Mouse (Mus musculus) fat pad, adult 2 months (tissue): Measurements from ENCODE around the gene Pipox.

ENCODE experiments used
- DNase-seq: peaks from one replicate; pipeline ENCODE4 v3.0.0-alpha.2; 2011; ENCODE audit warnings: low read depth, low spot score; ENCODE audit errors: extremely low read depth

Gene Pipox

DNA sequence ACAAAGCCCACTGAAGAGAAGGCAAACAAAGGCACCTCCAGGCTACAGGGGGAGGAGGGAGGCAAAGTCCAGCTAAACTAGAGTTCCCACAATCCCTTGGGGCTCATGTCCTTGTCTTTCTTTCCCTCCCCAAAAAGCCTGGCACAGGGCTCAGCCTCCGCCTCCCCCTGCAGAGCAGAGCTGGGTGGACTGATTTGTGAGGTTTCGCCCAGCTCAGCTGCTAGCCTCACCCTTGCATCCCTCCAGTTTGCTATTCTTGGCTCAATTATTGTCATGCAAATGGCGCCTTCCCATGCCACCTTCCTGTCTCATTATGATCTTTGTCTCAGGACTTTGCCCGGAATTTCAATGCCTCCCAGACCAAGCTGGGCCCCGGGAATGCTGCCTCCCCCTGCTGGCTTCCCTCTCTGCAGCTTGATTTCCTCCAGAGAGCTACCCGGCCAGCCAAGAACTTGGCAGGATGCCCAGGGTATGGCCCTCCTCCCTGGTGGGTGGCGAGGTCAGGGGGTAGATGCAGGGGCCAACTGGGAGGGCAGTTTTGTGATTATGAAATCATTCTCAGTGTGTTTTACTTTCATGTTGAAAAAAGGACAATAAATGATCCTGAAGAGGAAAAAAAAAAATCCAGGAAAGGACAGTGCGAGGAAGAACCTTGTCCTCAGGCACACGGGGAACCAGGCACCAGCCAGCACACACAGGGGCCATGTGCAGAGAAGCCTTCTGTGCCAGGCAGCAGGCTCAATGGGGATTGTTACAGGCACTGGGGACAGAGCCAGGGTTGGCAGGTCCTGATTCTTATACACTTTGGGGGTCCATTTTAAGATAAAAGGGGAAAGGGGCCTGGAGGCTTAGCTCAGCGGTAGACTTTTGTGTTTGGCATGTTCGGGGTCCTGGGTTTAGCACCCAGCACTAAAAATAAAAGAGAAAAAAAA lies at the start of gene Pipox:
Gene Pipox, minus strand, starts transcription at position 310 of the 932 bp plus-strand sequence.
- no peak for DNase-seq

DNA sequence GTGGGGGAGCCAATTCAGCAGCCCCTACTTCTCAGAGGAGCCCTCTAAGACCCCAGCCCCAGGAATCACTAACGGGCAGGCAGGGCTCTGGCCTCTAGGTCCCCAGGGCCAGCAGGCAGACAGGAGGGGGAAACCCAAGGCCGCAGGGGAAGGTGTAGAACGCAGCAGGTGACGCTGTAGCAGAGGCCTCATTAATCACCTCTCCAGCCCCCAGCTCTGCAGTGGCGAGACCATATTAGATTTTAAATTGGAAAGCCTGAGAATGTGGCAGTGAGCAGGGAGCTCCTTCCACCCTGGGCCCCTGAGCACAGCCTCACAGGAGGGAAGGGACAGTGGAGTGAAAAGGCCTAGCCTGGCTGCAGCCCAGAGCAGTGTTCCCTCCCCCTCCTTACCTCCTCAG lies 48.3 kb upstream of the Pipox start:
- no peak for DNase-seq

DNA sequence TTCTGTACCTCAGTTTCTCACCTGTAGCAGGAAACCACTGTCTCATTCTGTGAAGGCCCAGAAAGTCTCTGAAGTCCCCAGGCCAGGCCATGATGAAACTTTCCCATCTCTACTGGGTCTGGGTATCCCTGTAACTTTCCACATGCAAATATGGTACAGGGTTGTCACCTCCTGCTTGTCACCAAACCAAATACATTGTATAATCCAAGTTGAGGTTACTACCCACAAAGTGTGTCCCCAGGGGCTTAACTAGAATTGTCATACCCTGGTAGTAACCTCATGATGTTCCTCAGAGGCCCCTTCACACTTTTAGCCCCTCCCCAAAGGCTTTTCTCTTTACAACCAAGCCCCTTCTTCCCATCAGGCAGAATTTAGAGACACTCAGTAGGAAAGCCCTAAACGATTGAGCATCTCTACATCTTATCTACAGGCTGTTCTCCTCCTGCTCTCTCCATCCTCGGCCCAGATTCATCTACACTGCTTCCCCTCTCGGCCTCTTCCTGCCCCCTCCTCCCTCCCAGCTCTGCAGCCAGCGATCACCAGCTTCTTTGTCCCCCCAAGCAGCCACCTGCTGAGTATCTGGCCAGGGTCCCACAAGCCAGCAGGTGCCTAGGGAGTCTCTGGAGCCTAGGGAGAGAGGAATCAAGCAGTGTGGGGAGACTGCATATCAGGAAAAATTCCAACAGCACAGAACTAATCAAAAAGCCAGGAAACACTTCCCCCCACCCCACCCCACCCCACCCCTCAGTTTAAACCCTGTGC lies 43.9 kb upstream of the Pipox start:
- no peak for DNase-seq

DNA sequence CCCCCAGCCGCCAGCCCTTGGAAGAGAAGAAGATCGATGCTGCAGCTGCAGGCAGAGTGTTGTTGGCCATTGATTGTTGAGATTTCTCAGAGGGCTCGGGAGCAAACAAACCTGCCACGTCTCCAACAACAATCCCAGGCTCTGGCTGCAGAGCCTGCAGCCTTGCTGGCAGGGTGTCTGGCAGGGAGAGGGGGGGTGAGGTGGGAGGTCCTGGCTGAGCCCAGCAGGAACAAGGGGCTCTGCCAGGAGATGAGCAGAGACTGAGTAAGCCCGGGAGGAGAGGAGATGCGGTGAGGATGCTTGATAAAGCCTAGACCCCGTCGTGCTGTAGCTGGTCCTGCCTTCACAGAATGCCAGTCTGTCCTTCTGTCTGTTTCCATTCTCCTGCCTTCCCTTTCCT lies 43.0 kb upstream of the Pipox start:
- DNase-seq = no peak

DNA sequence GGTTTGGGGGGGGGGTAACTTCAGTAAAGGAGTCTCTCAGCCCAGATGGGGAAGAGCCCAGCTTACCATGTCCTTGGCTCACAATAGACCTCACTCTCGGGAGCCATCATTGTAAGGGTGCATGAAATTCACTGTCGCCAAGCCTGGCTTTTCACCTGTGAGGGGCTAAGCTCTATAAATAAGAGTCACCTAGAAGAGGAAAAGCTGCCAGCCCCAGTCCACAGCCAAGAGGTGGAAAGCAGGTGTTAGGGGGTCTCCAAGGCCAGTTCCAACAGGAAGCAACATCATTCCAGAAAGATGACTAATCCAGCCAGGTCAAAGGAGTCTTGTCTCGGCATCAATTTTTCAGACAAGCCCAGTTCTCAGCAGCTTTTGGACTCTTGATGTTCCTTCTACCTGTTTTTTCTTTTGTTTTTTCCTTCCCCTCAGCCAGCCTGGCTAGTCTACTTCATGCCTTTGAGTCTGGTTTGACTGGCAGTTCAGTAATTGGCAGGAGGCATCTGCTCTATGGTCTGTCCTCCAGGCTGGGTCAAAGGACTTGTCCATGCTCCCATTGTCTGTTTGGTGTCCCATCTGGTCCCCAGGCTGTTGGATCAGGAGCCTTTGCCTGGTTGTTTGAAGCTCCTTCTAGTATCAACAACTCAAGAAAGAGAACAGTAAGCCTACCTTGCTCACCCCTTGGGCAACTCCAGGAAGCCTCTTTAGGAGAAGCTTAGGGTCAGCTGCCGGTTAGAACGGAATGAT lies 40.8 kb upstream of the Pipox start:
- DNase-seq = no peak

DNA sequence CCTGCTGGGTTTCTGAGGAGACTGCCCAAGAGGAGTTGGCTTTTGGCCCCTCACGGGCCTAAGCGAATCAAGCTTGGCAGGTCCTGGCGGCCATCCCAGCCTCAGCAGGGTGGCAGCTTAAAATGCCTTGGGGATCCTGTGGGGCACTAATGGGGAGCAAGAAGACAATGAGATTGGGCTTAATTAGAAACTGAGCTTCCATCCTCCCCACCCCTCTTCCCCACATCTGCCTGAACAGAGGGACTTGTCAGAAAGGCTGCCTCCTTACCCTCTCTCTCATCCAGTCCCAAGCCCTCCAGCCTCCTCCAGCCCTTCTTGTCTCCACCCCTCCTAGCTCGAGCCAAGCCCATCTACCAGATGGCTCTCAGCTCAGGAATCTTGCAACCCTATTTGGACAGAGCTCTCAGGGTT lies 40.2 kb upstream of the Pipox start:
- no peak for DNase-seq

DNA sequence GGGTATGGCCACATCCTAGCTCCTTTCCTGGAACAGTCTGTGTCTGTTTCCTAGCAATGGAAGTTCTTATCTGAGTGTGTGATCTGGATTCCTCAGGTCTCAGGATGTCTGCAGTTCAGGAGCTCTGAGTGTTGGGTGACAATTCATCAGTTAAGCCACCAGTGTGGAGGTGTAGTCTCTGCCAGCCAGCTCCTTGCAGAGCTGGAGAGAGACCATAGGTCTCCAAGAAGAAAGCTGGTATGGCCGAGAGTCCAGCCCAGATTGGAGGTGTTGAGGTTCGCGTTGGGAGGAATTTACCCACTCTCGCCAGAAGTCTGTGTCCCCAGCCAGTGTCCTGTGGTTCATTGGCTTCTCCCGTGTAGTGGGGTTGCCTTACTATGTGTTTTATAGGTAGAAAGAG lies 38.7 kb upstream of the Pipox start:
- no peak for DNase-seq

DNA sequence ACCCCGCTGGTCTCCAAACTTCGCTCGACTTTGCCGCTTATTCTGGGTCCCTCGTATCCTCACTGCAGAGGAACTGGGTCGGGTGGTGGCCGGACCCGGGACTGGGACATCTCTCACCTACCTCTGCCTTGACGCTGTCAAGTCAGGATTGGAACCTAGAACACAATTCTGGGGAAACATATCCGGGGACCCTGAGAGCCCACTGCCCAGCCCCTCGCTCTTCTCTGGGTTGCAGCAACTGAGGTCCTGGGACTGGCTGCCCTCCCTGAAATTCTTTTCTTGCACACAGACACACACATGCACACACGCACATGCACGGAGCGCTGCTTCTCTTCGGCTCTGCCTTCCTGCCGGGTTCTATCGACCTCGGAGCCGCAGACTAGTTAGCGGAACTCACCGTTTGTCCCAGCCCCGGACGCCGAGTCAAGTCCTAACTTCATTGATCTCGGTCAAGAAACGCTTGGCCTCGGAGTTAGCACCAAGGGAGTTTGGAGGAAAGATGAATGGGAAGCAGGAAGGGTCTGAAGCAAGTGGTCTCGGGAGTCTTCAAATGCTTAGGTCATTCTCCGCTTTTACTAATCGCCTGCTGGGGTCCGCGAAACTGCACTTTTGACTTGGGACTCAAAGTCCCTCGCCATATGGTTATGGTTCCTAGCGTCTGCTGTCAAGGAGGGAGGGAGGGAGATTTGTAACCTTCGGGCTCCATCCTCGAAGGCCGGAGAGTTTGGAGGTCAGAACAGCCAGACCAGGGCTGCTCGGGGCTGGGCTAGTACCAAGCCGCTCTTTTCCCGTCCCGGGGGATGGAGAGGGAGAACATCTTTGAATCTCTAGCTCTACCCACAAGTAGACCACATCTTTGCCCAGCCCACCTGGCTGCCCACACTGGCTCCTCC lies 37.9 kb upstream of the Pipox start:
- no peak for DNase-seq

DNA sequence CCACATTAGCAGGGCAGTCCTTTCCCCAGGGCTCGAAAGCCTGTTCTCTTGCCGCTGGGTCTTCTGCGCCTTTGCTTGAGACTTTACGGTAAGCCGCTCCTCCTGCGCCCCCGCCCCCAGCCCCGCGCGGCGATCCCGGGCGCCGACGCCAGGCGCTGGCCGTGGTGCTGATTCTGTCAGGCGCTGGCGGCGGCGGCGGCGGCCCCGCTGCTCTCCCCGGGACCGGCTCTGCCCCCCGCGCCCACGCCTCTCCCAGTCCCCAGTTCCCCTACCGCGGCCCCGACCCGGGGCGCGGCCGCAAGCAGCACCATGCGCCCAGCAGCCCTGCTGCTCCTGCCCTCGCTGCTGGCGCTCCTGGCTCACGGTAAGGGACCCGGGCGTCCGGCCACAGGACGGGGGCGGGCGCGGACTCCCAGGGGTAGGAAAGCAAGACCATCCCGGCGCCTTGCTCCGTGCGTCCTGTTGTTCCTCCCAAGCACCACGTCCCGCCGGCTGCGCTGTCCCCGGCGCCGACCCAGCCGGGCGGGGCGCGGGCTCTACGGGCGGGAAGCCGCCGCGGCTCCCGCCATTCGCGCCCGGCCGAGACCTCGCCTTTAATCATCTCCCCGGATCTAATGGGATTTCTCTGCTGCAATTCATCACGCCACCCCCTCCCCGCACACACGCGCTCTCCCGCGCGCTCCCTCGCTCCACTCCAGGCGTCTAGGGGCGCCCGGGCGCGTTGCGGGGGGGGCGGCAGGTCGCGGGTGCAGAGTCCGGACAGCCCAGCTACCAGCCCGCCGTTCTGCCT lies 37.0 kb upstream of the Pipox start, which contains the start of gene Sez6:
Gene Sez6, plus strand, starts transcription at position 50 of the 790 bp plus-strand sequence.
- DNase-seq = no peak

DNA sequence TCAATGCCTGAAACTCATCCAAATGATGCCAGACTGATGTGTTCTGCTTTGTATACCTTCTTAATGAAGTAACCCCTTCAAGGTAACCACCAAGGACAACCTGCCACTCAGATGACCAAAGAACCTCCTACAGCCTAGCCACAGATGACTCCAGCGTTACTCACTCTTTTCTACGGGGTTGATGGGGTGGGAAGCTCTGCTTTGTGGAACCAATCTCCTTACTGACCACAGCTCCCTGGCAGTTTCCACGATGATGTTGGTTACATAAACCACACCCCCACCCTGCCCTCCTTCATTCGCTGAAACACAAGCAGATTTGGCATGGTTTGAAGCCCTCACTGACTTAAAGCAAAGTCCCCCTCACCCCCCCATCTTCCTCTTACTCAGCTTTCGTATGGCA lies 33.9 kb upstream of the Pipox start:
- DNase-seq = no peak

DNA sequence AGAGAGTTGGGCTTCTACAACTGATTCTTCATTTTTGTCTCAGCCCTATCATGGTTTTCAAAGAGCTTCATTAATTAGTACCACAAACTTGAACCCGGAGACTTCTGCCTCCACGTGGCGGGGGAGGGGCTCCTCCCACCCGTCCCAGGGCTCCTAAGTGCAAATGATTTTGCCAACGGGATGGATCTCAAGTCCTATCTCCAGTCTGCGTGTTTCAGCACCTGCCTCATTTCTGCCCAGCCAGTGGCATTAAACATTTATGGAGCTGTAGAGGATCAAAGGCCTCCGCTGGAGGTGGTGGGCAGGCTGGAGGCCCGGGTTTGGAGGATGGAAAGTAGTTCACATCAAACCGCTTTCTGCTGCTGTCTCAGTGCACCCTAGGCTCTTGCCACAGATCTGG lies 32.8 kb upstream of the Pipox start:
- DNase-seq = no peak

DNA sequence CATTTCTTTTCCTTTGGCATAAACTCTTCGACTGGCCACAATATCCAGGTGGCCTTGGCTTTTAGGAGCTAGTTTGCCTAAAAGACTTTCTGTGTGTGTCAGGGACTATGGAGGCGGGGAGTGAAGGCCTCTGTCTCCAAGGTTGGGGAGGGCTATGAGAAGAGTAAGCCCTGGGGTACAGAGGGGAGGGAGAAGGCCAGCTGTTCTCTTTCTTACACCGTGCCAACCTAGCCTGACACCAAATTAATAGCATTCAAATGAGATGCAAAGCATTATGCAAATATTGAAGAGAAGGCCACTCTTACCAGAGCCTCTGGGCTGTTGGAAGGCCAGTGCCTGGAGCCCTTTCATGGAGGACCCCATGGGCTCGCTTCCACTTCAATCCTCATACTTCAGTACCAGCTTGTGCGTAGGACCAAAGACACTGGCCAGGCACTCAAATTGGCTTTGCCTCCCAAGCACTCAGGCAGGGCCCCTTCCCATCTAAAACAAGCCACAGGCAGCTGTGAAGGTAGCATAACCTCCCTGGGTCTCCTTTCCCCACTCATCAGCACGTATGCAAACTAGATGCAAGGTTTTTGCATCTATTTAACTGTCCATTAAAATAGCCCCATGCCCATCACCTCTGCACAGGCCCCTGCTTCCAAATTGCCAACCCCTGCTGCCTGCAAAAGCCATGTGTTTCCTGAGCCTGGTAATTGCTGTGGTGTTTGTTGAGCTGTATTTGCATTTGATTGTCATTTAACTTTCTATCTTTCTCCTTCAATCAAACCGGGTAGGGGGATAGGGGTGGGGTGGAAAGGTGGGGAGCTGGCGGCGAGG lies 32.2 kb upstream of the Pipox start:
- DNase-seq = no peak

DNA sequence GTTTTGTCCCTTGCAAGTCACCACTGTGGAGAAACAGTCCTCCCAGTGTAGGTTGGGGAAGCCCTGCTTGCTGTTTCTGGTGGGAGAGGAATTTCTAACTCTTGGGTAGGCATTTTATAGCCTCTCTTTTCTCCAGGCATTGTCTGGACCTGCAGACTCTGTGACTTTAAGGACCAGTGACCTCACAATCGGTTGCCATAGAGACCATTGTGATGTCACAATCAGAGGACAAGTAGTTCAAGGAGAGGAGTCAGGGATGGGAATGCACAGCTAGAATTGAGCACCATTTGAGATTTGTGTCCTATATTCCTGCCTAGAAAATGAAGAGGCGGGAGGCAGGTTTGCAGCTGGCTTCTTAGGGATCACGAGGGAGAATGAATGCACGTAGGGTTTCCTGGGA lies 29.4 kb upstream of the Pipox start:
- DNase-seq = no peak

DNA sequence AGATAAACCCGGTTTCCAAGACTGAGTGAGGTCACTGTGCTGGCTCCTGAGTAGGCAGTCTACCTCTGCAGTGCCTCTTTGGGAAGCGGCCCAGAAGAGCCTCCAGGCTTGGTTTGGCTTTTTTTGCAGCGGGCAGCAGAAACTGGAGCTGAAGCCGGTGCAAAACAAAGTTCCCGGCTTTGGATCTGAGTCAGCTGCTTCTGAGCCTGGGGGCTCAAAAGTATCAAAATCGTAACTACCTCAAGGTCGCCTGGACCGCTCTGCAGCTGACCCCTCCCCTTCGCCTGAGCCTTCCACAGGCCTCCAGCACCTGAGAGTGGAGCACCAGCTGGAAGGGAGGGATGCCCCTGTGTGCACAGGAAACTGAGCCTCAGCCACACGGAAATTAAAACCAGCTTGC lies 23.3 kb upstream of the Pipox start:
- DNase-seq = no peak

DNA sequence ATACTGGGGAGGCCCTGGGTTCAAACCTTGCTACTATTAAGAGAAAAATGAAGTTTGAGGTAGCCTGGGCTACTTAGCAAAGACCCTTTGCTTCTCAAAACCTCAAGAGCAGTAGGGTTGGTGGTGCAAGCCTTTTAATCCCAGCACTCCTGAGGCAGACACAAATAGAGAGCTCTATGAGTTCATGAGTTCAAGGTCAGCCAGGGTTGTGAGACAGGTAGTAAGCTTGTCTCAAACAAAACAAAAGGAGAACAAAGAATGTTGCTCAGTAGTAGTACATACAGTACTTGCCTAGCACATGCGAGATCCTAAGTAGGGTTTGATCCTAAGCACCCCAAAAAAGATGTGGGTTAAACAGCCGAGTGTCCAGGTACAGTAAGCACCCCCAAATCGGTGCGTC lies 22.8 kb upstream of the Pipox start:
- no peak for DNase-seq

DNA sequence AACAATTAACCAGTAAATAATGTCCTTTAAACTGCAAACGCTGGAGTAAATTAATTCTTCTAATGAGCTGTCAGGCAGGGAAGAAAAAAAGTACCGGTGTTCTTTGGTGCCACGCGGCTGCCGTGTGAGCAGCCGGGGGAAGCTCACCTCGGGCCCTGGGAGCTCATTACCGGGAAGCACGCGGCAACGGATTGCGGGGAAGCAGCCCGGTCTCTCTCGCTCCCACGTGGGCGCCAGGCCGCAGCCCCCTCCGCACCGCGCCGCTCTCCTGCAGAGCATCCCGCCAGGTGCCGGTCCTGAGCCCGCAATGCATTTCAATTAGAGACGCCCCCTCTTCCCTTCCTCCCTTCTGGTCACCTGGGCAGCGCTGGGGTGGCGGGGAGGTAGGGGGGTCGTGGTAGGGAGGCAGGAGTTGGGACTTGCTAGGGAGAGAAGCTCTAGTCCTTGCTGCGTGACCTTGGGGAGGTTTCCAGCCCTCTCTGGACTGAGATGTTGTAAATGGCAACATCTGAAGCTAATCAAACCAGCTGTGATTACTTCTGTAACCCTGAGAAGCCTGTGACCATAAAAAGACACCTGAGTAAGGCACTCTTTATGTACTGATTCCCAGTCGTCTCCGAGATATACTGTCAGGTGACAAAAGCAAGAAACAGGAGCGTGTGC lies 20.8 kb upstream of the Pipox start:
- no peak for DNase-seq

DNA sequence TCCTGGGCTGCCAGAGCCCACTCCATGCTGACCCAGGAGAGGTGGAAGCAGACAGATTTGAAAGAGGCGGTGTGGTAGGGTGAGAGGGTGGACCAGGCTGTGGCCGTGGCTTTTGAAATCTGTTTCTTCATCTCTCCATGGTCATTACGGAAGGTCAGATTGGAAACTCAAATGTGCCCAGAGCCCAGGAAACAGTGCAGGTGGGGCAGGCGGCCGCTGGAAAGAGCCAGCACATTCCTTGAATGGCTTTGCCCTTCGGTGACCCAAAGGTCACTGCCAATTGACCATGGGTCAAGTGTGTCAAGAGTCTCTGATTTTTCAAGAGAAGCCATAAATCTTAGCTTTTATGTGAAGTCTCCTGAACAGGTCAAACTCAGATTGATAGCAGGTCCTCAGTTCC lies 19.6 kb upstream of the Pipox start:
- DNase-seq = no peak

DNA sequence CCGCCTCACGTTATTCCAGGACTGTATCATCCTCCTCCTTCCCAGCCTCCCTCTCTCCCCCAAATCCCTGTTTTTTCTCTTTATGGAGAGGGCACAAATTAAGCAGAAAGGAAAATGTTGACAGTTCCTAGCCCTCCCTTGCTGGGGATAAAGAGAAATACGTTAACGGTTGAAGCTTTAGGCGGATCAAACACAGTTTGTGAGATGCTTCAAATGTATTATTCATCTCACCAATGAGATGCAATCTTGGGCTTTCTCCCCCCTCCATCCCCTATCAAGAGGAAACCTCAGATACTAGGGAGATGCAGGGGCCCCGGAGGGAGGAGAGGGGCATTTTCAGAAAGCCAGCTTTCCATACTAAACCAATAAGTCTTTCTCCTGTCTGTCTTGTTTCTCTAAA lies 15.9 kb upstream of the Pipox start:
- no peak for DNase-seq
